Mouse (Mus musculus) left cerebral cortex, adult 8-10 months (tissue): Measurements from ENCODE around the gene Hcrt. TPM values are rescaled to one million over a fixed set of nuclear protein-coding genes. Genes with fewer than 3 reads are reported as not detected.

Experiments
- DNase-seq, 2 experiments: peaks; one replicate each; pipeline ENCODE4 v3.0.0; 2022; ENCODE audit warnings: low spot score in 2 of 2
- total RNA-seq, 4 experiments: library from RNA; stranded (reverse); gene quantifications; 2 replicates each; pipeline ENCODE4 v1.2.4; 2022

Hcrt gene
- total RNA-seq, 4 experiments from 2014 or later: not detected

- DNase-seq: no peak
Measured at GRCm38 (mm10) chr11:100713174-100713573, 49.6 kb downstream of the Hcrt start.

- DNase-seq: peak in 1 of 2 experiments; percentile 80
Measured at GRCm38 (mm10) chr11:100711783-100712615, 50.7 kb downstream of the Hcrt start, which contains the start of gene Kat2a. Kat2a (minus strand) TSS chr11:100712465.

Other genes with a start within 250 kb of the Hcrt start
- gene Acly, start 234.9 kb downstream of the Hcrt start, total RNA-seq: 100 to 1,000 TPM; 150 to 164 (median 156) TPM
- gene Ttc25, start 217.3 kb downstream of the Hcrt start, total RNA-seq: 1 to 10 TPM in 3 of 4 experiments, under 1 TPM in 1; 0.98 to 2.2 (median 1.8) TPM
- gene Cnp, start 188.0 kb downstream of the Hcrt start, total RNA-seq: 100 to 1,000 TPM; 220 to 251 (median 229) TPM
- gene Nkiras2, start 143.7 kb downstream of the Hcrt start, total RNA-seq: 10 to 100 TPM; 12.1 to 15.5 (median 13.2) TPM
- 100 to 1,000 TPM; 241 to 278 (median 260) TPM for gene Dnajc7, start 142.8 kb downstream of the Hcrt start, total RNA-seq
- gene Zfp385c, start 70.5 kb downstream of the Hcrt start, total RNA-seq: 1 to 10 TPM in 1 of 4 experiments, under 1 TPM in 3; 0.11 to 1.1 (median 0.40) TPM
- 1 to 10 TPM; 1.6 to 2.1 (median 1.8) TPM for gene Dhx58, start 58.7 kb downstream of the Hcrt start, total RNA-seq
- gene Kat2a, start 50.5 kb downstream of the Hcrt start, total RNA-seq: 10 to 100 TPM; 56.6 to 62.8 (median 59.2) TPM
- not detected for gene Hspb9, start 49.1 kb downstream of the Hcrt start, total RNA-seq
- gene Rab5c, start 24.7 kb downstream of the Hcrt start, total RNA-seq: 100 to 1,000 TPM; 148 to 157 (median 154) TPM
- 10 to 100 TPM; 18.4 to 20.2 (median 18.7) TPM for gene Kcnh4, start 3.0 kb downstream of the Hcrt start, total RNA-seq
- 1 to 10 TPM; 6.6 to 9.2 (median 8.0) TPM for gene Ghdc, start 8.0 kb upstream of the Hcrt start, total RNA-seq
- 10 to 100 TPM; 26.8 to 30.9 (median 30.6) TPM for gene Stat5b, start 87.8 kb upstream of the Hcrt start, total RNA-seq
- gene Stat5a, start 96.4 kb upstream of the Hcrt start, total RNA-seq: 1 to 10 TPM; 2.0 to 2.8 (median 2.1) TPM
- gene Stat3, start 176.6 kb upstream of the Hcrt start, total RNA-seq: 10 to 100 TPM; 39.0 to 54.7 (median 46.3) TPM
- gene Cavin1, start 208.0 kb upstream of the Hcrt start, total RNA-seq: 10 to 100 TPM; 18.7 to 20.9 (median 20.8) TPM
- 100 to 1,000 TPM; 407 to 438 (median 419) TPM for gene Atp6v0a1, start 246.5 kb upstream of the Hcrt start, total RNA-seq